Mouse (Mus musculus): ENCODE data around the gene Psmb9. TPM values are rescaled to one million over a fixed set of nuclear protein-coding genes. Genes with fewer than 3 reads are reported as not detected.

The Psmb9 gene
- polyA plus RNA-seq, 1 experiment: 134 TPM

DNA sequence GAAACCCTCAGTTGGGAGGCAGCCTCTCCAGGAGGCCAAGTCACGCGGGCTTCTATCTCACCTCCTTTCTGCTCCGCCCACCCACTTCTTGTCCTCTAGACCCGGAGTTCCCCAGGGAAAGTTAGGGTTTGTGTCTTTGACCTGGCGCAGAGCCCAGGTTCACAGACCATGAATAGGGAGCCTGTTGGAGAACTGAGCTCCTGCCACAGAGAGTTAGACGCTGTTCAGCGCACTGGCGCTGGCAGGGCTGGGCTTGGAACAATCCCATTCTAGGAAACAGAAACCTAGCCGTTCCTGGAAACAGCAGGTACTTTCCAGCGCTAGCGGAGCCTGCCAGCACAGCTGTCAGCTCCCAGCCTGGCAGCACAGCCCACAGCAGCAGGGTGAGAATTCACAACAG is 31.1 kb upstream of the Psmb9 start:
- no peaks in the 10 kb centered on the region for H3K4me1 ChIP-seq (ENCODE audit: control insufficient read depth, insufficient read depth, low read length)
- H3K4me3 ChIP-seq (ENCODE audit: insufficient read depth, low read length): no peak overlapping the region
- TF ChIP-seq CTCF (IDR thresholded peaks at IDR 0.05; ENCODE audit: low read depth, low read length): no peak
- TF ChIP-seq POLR2A (IDR thresholded peaks at IDR 0.05; ENCODE audit: borderline replicate concordance, low read depth, low read length): no peak
- no peak overlapping the region for H3K27ac ChIP-seq (ENCODE audit: insufficient read depth, low read depth, low read length)

DNA sequence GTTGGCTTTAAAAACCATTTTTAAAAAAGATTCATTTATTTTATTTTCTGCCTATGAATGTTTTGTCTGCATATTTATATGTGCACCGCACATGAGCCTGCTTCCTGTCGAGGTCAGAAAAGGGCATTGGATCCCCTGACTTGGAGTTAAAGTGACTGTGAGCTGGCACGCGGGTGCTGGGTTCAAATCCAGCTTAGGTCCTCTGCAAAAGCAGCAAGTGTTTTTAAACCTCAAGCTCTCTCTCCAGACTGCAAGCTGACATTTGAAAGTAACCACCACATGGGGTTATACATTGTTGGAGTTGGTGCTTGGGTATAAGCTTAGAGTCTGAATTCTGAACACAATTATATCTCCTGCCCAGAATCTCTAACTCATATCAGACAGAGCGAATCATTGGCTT is 30.4 kb upstream of the Psmb9 start:
- Histone ChIP-seq H3K27ac (ENCODE audit: insufficient read depth, low read depth, low read length) (no peak overlapping the region), H3K4me1 (ENCODE audit: control insufficient read depth, insufficient read depth, low read length) (no peaks in the 10 kb centered on the region), H3K4me3 (ENCODE audit: insufficient read depth, low read length) (no peak overlapping the region)
- TF ChIP-seq POLR2A (IDR thresholded peaks at IDR 0.05; ENCODE audit: borderline replicate concordance, low read depth, low read length) (no peak), CTCF (IDR thresholded peaks at IDR 0.05; ENCODE audit: low read depth, low read length) (no peak)

DNA sequence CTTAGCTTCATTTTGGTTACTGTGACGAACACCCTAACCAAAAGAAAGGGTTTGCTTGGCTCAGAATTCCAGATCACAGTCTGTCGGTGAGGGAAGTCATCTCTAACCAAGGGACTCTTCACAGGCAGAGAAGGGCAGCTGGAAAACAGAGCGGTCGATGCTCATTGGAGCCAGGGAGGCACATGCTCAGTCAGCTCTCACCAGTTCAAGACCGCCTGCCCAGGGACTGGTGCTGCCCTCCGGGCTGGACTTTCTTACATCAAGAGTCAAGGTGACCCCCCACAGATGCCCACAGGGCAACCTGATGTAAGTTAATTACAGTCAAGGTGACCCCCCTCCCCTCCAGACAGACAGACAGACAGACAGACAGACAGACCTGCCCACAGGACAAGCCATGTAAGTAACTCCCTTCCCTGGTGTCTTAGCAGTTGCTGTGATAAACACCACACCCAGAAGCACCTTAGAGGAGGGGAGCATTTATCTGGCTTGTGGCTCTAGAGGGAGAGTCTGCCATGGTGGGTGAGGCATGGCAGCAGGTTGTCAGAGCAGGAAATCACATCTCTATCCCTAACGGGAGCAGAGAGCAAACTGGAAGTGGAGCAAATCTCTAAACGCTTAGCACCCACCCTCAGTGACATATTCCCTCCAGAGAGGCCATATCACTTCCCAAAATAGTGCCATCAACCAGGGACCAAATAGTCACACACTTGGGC is 29.8 kb upstream of the Psmb9 start:
- TF ChIP-seq CTCF (IDR thresholded peaks at IDR 0.05; ENCODE audit: low read depth, low read length): no peak
- no peak for TF ChIP-seq POLR2A (IDR thresholded peaks at IDR 0.05; ENCODE audit: borderline replicate concordance, low read depth, low read length)
- Histone ChIP-seq H3K27ac (ENCODE audit: insufficient read depth, low read depth, low read length) (no peak overlapping the region), H3K4me3 (ENCODE audit: insufficient read depth, low read length) (no peak overlapping the region), H3K4me1 (ENCODE audit: control insufficient read depth, insufficient read depth, low read length) (no peaks in the 10 kb centered on the region)

DNA sequence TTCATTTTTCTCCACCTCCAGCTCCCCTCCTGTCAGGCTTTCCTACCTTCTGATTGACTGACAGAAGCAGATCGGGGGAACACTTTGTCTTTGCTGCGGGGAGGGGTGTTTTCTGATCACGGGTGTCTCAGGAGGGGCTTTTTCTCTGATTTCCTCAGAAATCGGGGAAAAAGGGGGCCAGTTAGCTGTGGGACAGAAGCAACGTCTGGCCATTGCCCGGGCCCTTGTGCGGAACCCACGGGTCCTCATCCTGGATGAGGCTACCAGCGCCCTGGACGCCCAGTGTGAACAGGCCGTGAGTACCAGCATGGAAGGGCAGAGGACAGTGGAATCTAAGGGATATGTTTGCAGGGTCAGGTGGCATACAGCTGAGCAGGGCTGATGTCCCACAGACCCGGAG is 27.6 kb upstream of the Psmb9 start:
- H3K27ac ChIP-seq (ENCODE audit: insufficient read depth, low read depth, low read length): no peak overlapping the region
- no peak overlapping the region for H3K4me3 ChIP-seq (ENCODE audit: insufficient read depth, low read length)
- TF ChIP-seq POLR2A (IDR thresholded peaks at IDR 0.05; ENCODE audit: borderline replicate concordance, low read depth, low read length) (no peak), CTCF (IDR thresholded peaks at IDR 0.05; ENCODE audit: low read depth, low read length) (no peak)
- no peaks in the 10 kb centered on the region for H3K4me1 ChIP-seq (ENCODE audit: control insufficient read depth, insufficient read depth, low read length)

DNA sequence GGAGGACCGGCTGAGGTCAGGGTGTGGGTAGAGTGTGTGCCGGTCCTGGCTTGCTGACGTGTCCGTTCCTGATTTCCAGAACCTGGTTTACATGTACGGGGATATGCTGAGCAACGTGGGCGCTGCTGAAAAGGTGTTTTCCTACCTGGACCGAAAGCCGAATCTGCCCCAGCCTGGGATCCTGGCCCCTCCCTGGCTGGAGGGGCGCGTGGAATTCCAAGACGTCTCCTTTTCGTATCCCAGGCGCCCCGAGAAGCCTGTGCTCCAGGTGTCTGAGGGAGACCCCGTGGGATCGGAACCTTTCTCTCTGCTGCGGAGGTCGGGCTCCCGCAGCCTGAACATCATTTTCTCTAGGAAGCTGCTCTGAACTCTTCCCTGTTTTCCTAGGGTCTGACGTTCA is 26.4 kb upstream of the Psmb9 start:
- TF ChIP-seq POLR2A (IDR thresholded peaks at IDR 0.05; ENCODE audit: borderline replicate concordance, low read depth, low read length): no peak
- TF ChIP-seq CTCF (IDR thresholded peaks at IDR 0.05; ENCODE audit: low read depth, low read length): no peak
- Histone ChIP-seq H3K27ac (ENCODE audit: insufficient read depth, low read depth, low read length) (no peak overlapping the region), H3K4me3 (ENCODE audit: insufficient read depth, low read length) (no peak overlapping the region), H3K4me1 (ENCODE audit: control insufficient read depth, insufficient read depth, low read length) (no peaks in the 10 kb centered on the region)

DNA sequence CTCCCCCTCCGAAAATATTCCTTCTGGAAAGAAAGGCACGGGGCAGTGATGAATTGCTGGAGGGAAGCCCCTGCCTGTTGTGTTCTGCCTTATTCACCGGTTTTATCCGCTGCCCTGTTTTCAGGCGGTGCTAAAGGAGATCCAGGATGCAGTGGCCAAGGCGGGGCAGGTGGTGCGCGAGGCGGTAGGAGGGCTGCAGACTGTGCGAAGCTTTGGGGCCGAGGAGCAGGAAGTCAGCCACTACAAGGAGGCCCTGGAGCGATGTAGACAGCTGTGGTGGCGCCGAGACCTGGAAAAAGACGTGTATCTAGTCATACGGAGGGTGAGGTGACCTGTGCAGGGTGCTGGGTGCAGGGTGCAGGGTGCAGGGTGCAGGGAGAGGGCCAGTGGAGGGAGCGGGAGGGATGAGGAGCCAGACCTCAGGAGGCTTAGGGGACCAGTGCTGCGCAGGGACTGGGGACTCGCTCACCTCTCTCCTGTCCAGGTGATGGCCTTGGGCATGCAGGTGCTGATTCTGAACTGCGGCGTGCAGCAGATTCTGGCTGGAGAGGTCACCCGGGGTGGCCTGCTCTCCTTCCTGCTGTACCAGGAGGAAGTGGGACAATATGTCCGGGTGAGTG is 24.3 kb upstream of the Psmb9 start:
- Histone ChIP-seq H3K4me1 (ENCODE audit: control insufficient read depth, insufficient read depth, low read length) (no peaks in the 10 kb centered on the region), H3K27ac (ENCODE audit: insufficient read depth, low read depth, low read length) (no peak overlapping the region), H3K4me3 (ENCODE audit: insufficient read depth, low read length) (no peak overlapping the region)
- no peak for TF ChIP-seq POLR2A (IDR thresholded peaks at IDR 0.05; ENCODE audit: borderline replicate concordance, low read depth, low read length)
- TF ChIP-seq CTCF (IDR thresholded peaks at IDR 0.05; ENCODE audit: low read depth, low read length): no peak

DNA sequence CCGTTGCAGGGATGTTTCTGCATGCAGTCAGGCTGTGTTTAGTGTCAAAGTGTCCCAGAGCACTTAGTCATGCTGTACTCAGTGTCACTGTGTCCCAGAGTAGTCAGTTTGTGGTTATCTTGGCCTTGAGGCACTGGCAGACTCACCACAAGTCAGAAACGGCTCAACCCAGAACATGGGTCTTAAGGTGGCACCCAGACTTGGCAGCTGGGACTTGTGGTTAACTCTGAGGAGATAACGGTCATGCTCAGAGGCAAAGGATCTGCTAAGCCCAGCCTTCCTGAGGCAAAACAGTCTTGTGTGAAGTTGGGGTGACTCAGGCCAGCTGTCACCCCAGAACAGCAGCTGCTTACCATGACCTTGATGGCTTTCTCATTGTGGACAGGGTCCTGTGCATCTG is 23.0 kb upstream of the Psmb9 start:
- no peak overlapping the region for H3K27ac ChIP-seq (ENCODE audit: insufficient read depth, low read depth, low read length)
- TF ChIP-seq POLR2A (IDR thresholded peaks at IDR 0.05; ENCODE audit: borderline replicate concordance, low read depth, low read length): no peak
- TF ChIP-seq CTCF (IDR thresholded peaks at IDR 0.05; ENCODE audit: low read depth, low read length): no peak
- 0 out of 2 replicates have a peak, but pooled peaks cover 2% of the 10 kb centered on the region for H3K4me1 ChIP-seq (ENCODE audit: control insufficient read depth, insufficient read depth, low read length)
- no peak overlapping the region for H3K4me3 ChIP-seq (ENCODE audit: insufficient read depth, low read length)

DNA sequence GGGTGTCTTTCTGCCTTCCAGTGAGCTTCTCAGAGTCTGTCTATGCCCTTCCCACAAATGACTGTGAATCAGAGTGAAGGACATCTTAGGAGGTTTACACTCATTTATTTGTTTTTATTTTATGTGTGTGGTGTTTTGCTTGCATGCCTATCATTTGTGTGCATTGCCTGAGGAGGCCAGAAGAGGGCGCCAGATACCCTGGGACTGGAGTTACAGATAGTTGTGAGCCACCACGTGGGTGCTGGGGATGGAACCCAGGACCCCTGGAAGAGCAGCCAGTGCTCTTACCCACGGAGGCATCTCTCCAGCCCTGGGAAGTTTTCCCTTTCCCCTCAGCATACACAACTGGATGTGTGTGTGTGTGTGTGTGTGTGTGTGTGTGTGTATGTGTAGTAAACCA is 22.1 kb upstream of the Psmb9 start:
- TF ChIP-seq POLR2A (IDR thresholded peaks at IDR 0.05; ENCODE audit: borderline replicate concordance, low read depth, low read length): no peak
- TF ChIP-seq CTCF (IDR thresholded peaks at IDR 0.05; ENCODE audit: low read depth, low read length): no peak
- H3K4me3 ChIP-seq (ENCODE audit: insufficient read depth, low read length): no peak overlapping the region
- H3K4me1 ChIP-seq (ENCODE audit: control insufficient read depth, insufficient read depth, low read length): peaks cover 6% of the 10 kb centered on the region; the same call in 1 of the 2 replicates
- H3K27ac ChIP-seq (ENCODE audit: insufficient read depth, low read depth, low read length): no peak overlapping the region

DNA sequence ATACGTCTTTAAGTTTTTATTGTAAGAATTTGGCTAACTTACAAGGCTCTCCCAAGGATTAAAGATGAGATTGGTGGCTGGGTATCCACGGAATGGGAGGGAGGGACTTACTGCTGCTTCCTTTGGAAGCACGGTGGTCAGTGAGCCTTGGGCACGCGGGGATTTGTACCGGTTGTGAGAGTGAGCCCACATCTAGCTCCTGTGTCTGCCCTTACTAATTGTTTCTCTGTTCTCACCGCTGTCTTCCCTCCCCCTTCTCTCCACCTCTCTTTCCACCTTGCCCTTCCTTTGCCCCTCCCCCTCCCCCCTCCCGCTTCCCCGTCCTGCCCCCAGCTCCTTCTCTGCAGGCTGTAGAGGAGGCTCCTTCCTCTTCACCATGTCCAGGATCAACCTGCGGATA is 20.9 kb upstream of the Psmb9 start:
- Histone ChIP-seq H3K27ac (ENCODE audit: insufficient read depth, low read depth, low read length) (no peak overlapping the region), H3K4me1 (ENCODE audit: control insufficient read depth, insufficient read depth, low read length) (peaks cover 6% of the 10 kb centered on the region; the same call in 1 of the 2 replicates)

DNA sequence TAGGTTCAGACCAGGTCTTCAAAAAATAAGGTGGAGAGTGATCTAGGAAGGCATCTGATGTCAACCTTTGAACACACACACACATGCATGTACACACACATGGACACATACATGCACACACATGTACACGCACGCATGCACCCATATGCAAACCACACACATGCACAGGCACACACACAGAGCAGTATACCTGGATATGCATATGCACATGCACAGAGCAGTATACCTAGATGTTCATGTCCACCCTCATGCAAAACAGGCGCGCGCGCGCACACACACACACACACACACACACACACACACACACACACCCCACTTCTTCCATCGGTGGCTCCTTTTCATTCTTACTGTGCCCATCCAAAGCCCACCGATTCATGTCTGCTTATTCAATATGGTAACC is 20.3 kb upstream of the Psmb9 start:
- no peak for TF ChIP-seq CTCF (IDR thresholded peaks at IDR 0.05; ENCODE audit: low read depth, low read length)
- no peak for TF ChIP-seq POLR2A (IDR thresholded peaks at IDR 0.05; ENCODE audit: borderline replicate concordance, low read depth, low read length)
- peaks cover 6% of the 10 kb centered on the region; the same call in 1 of the 2 replicates for H3K4me1 ChIP-seq (ENCODE audit: control insufficient read depth, insufficient read depth, low read length)
- no peak overlapping the region for H3K4me3 ChIP-seq (ENCODE audit: insufficient read depth, low read length)

More for the DNA sequence above, 20.9 kb upstream of the Psmb9 start:
- TF ChIP-seq POLR2A (IDR thresholded peaks at IDR 0.05; ENCODE audit: borderline replicate concordance, low read depth, low read length) (no peak), CTCF (IDR thresholded peaks at IDR 0.05; ENCODE audit: low read depth, low read length) (no peak)
- H3K4me3 ChIP-seq (ENCODE audit: insufficient read depth, low read length): no peak overlapping the region

More for the DNA sequence above, 20.3 kb upstream of the Psmb9 start:
- no peak overlapping the region for H3K27ac ChIP-seq (ENCODE audit: insufficient read depth, low read depth, low read length)

Data from bone marrow macrophage, adult 2 months (primary cell).